Mouse (Mus musculus) skeletal muscle tissue, adult 2 months (tissue): ENCODE results near the gene Galr3.
"Not testable (repeated sequence)": the region's sequence is repeated elsewhere in the genome, so short reads cannot be mapped to it uniquely, and the experiment has no call there.

Experiments
- DNase-seq: peaks from one replicate; pipeline ENCODE4 v3.0.0-alpha.2; 2012; ENCODE audit warnings: low read depth, low spot score

Galr3 gene

DNA sequence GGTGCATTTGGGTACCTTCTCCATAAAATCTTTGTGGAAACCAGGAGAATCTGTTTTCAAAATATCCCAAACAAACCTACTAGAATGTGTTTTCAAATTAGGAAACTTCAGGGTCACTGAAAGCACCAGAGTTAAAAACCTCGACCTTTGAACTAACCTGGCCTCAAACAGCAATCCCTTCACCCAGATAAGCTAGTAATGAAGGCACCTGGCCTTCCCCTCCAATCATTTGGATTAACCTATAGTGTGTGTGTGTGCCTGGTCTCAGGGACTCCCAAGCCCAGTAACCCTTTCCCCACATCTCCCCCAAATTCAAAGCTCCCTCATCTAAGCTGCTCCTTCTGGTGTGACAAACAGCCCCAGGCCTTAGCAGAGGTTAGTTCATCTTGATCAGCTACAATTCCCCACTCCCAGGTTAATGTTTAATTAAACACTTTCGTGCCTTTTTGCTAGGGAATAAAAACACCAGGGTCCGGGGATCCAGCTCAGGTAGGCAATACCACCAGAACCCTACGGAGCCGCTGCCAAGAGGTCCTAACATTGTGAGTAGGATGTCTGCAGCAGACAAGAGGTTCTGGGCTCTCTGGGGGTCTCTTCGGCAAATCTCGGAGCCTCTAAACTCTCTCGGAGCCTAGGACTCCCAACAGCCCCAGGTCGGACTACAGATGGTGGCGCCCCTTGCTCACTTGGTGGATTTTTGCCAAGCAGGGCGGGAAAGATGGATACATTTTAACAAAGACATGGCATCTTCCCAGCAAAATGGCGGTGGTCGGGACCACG is 15.0 kb upstream of the Galr3 start:
- DNase-seq, result no peak

DNA sequence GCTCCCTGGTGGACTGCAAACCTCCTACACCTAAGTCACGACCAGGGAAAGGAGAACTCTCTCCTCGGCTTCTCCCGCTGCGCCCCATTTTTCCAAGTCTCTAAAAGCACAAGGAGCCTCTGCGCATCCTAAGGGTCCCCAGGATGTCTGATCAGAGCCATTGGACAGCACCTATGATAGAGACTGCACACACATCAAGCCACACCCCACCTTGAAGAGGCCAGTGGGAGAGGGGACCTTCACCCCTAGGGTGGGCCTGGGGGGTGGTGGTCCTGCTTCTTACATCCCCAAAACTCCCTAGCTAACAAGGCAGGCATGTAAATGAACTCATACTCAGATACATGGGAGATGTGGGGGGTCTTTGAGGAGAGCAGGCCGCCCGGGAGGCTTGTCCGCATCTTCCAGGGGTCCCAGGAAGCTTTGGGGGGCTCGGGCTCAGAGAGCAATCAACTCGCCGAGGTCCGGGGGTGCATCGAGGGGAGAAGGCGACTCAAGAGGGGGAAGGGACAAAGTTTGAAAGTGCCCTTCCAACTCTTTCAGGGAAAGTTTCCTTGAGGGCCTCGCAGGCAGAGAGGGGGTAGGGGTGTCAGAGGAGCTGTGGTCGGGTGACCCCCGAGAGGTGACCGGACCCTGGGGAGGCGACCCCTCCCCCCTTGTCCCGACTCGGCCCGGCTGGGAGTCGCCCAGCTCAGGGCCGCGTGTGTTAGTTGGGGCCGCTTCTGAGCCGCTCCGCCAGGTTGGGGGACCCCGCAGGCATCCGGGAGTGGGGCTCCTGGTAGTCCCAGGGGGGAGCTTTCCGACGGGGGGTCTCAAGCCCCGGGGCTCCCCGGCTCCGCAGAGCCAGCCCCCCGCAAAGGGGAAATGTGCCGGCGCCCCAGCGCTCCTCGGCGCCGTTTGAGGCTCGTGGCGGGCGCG is 14.1 kb upstream of the Galr3 start:
- no peak for DNase-seq

DNA sequence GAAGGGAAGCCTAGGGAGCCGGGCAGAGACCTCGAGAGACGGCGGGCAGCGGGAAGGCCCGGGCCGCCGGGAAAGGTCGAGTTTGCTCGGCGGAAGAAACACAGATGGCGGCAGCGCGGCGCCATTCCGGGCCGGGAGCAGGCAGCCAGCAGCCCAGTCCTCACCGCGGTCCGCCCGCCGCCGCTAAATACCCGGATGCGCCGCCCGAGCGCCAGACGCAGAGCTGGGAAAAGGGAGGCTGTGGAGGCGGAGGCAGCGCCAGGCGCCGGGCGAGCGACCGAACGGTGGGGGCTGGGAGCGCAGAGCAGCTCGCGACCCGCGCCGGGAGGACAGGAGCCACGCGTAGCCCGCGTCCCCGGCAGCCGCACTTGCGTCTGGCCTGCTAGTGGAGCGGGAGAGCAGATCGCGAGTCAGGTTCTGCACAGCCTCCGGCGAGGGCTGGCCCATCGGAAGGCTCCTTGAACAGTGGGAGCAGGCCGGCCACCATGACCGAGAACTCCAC is 13.4 kb upstream of the Galr3 start, which contains the start of gene H1f0:
Gene H1f0 (plus strand): TSS at position 214 of the 502 bp plus-strand sequence.
- DNase-seq, result peak; percentile 85

DNA sequence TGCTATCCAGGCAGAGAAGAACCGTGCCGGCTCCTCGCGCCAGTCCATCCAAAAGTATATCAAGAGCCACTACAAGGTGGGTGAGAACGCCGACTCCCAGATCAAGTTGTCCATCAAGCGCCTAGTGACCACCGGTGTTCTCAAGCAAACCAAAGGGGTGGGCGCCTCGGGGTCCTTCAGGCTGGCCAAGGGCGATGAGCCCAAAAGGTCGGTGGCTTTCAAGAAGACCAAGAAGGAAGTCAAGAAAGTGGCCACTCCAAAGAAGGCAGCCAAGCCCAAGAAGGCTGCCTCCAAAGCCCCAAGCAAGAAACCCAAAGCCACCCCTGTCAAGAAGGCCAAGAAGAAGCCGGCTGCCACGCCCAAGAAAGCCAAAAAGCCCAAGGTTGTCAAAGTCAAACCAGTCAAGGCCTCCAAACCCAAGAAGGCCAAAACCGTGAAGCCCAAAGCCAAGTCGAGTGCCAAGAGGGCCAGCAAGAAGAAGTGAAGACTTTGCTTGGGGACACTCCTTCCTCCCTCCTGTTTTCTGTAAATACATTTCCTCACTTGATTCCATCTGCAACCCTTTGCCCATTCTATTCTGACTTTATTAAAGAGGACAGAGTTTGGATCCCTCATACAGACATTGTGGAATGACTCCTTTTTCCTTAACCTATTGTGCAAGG is 12.7 kb upstream of the Galr3 start:
- DNase-seq, result no peak

DNA sequence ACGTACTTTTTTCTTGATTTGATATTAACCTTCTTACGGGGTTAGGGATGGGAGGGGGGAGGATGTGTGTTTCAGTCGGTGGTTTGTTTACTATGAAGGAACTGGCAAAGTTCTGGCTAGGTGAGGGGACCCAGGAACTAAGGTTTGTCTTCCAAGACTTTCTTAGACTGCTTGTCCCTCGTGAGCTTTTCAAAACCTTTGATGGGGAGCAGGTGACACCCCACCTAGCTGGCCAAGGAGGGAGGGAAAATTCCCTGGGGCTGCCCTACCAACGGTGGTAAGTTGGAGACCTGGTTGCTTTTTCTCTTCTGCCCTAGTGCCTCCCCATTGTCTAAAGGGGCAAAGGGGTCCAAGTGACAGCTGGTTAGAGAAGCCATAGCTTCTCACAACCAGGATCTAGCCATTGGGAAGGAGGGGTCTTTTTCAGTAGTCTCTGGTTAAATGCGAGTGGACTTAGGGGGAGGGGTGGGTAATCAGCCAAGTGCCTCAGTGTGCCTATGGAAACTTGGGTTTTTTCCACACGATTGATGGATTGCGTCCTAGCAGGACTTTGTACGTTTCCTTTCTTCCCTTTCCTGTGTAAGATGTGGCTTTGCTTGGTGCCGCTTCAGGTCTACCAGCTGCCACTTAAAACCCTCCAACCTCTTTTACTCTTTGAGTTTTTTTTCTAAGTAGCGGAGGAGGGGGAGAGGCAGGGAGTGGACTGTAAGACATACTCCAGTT is 12.0 kb upstream of the Galr3 start:
- no peak for DNase-seq

DNA sequence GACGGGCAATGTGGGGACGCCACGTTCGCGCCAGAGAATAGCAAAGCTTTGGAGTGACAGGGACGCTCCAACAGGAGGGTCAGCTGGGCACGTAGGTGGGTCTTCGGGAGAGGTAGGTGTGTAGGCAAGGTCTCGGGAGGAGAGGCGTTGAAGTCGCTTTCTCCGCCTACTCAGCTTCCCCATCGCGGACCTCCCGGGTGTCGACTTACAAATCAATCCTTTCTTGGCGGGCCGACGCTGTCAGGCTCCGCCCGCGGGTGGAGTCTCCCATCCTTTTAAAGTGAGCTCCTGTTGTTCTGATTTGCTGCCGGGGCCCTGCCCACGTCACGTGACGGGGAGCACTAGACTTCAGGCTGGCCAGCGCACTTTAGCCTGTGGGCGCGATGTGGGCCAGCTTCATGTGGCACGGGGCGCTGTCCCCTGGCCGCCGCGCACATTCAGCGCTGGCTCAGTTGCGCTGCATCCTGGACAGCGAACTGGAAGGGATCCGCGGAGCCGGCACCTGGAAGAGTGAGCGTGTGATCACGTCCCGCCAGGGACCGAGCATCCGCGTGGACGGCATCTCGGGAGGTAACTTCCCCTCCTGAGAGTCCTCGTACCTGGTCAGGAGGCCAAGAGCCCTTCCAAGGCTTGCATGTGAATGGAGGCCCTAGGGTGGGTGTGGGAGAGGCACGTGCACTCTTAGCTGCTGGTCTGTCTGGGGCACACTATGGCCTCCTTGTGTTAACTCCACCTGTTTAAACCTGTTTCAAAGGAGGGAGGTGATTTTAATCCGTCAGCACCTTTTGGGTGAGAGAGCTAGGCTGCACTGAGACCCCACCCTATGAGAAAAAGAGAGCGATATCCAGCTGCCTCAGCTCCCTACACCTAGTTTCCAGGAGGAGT is 10.9 kb upstream of the Galr3 start:
- DNase-seq, result peak; percentile 95

DNA sequence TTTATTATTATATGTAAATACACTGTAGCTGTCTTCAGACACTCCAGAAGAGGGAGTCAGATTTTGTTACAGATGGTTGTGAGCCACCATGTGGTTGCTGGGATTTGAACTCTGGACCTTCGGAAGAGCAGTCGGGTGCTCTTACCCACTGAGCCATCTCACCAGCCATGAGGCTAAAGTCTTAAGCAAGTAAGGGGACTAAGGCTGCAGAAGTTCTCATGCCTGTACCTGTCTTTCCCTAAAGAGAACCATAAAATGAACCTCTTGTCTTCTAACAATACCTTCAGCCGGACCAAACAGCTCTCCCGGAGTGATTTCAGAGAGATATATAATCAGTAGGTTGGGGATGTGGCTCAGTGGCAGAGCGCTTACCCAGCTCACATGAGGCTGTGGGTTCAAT is 9.8 kb upstream of the Galr3 start:
- not testable (repeated sequence) for DNase-seq

DNA sequence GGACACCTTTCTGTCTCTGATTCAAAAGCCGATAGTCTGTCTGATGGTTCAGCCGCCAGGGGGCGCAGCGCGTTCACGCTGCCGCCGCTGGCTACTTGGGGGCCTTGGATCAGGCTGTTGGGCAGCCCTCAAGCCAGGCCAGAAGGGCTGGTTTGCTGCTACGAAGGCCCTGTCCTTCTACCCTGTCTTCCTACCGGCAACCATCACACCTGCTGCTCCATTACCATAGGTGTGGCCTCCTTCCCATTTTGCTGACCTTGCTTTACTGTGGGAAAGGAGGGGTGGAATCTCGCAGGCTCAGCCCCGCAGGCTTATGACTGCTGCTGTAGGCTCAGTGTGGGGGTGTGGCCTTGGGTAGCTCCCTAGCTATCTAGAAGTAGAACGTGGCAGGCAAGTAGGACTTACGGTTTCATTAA is 3.8 kb upstream of the Galr3 start:
- DNase-seq, result peak; percentile 58

DNA sequence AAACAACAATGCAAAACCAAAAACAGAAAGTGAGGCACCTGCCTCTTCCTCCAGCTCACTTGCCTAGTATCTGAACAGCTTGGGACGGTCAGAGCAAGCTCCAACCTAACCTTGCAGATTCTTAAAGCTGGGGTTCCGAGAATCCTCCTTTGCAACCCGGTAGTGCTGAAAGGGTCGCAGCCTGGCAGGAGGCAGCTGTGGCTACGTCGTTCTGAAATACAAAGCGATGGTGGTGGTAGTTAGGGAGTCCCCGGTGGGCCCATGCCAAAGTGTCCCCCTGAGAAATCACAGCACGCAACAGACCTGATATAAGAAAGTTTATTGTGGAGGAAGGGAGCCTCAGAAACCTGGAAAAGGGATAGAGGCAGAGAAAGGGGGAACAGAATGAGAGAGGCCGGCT is 3.4 kb upstream of the Galr3 start:
- DNase-seq, result no peak

DNA sequence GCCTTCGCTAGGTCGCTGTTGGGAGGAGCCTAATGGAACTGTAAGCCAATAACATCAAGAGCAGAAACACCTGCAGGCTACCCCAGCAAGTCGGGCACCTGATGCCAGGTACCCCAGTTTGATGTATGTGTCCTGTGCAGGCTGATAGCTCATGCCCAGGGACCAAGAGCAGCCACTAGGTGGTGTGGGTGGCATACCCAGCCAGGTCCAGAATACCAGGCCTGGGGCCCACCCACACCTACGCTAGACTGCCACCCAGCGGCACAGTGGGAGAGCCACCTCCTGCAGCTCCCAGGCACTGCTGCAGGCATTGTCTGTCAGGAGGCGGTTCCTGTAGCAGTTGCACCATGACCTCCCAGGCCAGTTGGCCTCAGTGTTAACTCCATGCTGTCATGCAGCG is 2.8 kb upstream of the Galr3 start:
- DNase-seq, result peak; percentile 76

DNA sequence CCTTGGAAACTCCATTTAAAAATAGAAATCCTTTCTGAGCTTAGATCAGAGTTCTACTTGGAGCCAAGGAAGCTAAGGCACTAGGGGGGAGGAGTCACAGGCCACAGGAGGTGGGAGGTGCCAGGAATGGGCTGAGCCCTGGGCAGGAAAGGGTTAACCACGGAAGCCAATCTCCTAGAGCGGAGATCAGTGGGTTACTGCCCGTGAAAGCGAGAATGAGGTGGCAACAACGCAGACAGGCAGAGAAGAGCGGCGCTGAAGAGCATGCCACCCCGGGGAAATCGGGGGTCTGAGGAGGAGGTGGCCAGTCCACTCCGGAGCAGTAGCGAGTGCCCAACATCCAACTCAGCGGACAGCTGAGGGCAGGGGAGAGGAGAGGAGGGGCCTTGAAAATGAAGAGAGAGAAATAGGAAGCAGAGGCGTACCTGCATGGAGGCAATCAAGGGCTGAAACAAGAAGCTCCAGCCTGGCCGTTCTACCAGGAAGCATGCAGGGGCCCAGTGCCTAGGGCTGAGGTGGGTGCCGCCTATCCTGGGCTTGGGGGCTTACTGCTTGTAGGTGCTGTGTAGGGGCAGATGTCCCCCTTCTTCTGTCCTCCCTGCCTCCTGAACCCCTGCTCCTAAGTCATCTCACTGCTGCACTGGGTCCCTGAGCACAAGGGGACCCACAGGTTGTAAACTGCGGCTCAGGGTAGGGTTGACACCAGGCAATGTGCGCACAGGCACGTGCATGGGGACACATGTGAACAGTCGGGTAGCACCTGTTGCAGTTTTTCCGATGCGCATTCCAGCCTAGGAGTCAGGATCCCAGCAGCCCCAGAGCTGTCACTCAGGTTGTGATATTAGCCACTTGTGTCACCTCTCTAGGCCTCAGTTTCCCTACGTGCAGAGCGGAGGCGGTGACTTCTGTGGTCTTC is 926 bp upstream of the Galr3 start:
- no peak for DNase-seq

DNA sequence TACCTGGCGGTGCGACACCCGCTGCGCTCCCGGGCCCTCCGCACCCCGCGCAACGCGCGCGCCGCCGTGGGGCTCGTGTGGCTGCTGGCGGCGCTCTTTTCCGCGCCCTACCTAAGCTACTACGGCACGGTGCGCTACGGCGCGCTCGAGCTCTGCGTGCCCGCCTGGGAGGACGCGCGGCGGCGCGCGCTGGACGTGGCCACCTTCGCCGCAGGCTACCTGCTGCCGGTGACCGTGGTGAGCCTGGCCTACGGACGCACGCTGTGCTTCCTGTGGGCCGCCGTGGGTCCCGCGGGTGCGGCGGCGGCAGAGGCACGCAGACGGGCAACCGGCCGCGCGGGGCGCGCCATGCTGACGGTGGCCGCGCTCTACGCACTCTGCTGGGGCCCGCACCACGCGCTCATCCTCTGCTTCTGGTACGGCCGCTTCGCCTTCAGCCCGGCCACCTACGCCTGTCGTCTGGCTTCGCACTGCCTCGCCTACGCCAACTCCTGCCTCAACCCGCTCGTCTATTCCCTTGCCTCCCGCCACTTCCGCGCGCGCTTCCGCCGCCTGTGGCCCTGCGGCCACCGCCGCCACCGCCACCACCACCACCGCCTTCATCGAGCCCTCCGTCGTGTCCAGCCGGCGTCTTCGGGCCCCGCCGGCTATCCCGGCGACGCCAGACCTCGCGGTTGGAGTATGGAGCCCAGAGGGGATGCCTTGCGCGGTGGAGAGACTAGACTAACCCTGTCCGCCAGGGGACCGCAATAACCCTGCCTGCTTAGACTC is 1.2 kb downstream of the Galr3 start:
- DNase-seq, result no peak

DNA sequence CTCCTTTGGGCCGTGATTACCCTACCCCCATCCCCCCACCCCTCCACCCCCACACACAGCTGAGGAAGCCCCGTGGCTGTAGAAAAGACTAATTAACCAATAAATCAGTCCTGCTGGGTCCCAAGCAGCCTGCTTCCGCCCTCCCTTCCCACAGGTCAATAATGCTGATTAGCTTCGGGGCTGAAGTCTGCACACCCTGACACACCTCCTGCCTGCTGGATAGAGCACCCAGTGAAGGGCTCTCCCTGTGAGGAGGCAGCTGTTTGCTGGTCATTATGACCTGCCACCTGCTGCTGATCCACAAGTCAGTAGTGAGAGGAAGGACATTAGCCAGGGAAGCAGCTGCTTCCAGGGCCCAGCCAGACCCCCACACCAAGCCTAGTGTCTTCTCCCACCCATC is 3.2 kb downstream of the Galr3 start:
- no peak for DNase-seq

DNA sequence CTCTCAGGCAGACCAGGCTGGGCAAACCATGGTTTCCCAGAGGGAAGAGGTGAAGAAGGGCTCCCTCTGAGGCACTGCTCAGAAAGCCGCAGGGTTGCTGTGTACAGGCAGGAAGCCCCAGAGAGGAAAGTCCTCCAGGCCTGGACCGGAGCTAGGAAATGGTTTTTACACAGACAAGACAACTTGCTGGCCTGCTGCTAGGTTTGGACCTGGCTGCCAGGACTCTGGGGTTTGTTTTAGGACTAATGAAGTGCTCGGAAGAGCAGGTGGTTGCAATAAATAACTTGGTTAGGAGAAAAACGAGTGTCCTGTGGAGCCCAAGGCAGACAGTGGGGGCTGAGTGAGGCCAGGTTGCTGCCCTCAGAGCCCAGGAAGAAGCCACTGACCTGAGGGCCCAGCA is 6.5 kb downstream of the Galr3 start:
- no peak for DNase-seq

DNA sequence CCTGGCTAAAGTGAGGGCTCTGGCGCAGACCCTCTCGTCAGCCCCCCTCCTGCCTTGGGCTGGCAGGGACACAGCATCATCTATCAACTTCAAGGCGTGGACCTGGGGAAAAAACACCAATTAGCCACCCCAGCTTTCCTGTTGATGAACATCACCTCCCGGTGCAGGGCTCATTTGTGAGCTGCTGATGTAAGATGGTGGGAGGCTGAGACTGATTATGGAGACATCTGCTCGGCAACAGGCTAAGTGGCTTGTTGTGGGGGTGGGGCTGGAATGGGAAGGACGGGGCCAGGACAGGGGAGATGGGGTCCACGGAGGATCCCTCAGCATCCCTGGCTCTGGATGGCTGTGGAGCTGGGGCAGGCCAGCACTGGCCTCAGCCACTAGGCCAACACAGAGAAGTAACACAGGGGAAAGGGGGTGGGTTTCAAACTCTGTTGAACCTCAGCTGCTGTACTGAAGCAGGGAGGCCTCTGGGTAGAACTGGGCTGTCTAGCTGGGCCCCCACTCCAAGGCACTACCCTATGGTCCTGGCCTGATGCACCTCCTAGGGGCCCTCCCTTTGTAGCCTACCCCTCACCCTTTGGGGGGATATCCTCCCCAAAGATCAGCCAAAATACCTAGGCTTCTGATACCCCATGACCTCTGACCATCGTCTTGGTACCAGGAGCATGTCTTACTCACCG is 8.6 kb downstream of the Galr3 start:
- no peak for DNase-seq

DNA sequence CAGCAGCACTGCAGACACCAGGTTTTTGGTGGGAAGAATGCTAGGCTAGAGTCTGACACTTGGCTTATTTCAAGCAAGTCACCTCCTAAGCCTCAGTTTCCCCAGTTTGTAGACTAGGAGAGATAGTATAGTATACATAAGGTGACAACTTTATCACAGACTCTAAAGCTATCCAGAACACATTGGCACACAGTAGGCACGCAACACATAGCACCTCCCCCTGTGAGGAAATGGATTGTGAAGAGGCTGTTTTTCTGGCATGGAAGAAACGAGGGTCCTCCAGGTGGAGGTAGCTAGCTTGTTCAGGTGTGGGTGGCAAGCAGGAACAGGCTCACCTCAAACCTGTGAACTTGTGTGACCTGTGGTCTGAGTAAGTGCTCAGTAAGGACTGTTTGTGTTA is 9.3 kb downstream of the Galr3 start:
- no peak for DNase-seq

DNA sequence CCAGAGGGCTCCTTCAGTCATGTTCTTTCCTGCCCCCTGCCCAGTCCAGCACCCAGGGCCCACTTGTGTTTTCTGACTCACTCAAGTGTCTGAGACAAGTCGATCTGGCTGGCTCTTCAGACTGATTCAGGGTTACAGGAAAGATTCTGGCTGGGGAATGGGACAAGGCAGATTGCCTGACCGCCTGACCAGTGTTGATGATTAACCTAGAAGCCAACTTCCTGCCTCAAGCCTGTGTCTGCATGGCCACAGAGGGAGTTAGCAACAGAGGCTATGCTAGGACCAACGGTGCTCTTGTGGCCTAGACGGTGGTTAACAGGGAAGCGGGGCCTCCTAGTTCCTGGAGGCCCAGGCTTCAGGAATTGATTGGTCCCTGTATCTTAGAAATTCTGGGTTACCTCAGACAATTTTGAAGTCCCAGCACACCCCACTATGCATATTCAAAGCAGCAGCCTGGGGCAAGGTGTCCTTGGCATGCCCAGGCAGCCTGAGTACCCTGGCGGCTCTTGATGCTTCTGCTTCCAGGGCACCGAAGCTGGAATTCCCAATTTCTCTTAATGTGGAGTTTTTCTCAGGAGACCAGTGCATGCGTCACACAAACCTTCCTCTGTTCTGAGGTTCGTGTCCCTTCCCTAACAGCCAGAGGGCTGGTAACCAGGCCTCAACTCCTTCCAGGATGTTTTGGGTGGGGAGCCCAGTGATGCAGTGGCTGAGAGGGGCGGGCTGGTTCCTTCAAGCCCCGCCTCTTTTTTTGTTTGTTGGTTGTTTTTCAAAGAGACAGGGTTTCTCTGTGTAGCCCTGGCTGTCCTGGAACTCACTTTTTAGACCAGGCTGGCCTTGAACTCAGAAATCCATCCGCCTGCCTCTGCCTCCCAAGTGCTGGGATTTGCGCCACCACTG is 10.0 kb downstream of the Galr3 start:
- DNase-seq, result peak; percentile 27
